Mouse (Mus musculus) intestine, postnatal 0 days (tissue): ENCODE results near the gene Gars. TPM values are rescaled to one million over a fixed set of nuclear protein-coding genes. Genes with fewer than 3 reads are reported as not detected.
A peak's percentile ranks its signal among the peaks of the same experiment; 100 is the strongest.

Experiments
- ATAC-seq: fragments of 200-750 bp; cut with Nextera tagmentation; 2 replicates; pipeline ENCODE4 v1.8.0; 2017; ENCODE audit warnings: mild to moderate bottlenecking, moderate TSS enrichment, moderate library complexity
- H3K27ac ChIP-seq: fragments of 300-500 bp; sonication (generic); 2 replicates; pipeline ENCODE4 v1.5.1; 2014; ENCODE audit warnings: mild to moderate bottlenecking, low read depth, low read length, moderate library complexity
- H3K27me3 ChIP-seq: fragments of 300-500 bp; sonication (generic); replicated peaks from 2 replicates; pipeline ENCODE4 v1.6.1; 2014; ENCODE audit warnings: low read length, mixed read lengths; ENCODE audit not compliant: control insufficient read depth, insufficient read depth
- H3K36me3 ChIP-seq: fragments of 300-500 bp; sonication (generic); 2 replicates; pipeline ENCODE4 v1.6.1; 2014; ENCODE audit warnings: mild to moderate bottlenecking, moderate library complexity; ENCODE audit not compliant: control insufficient read depth, insufficient read depth
- H3K4me1 ChIP-seq: fragments of 300-500 bp; sonication (generic); replicated peaks from 2 replicates; pipeline ENCODE4 v1.6.1; 2014; ENCODE audit warnings: antibody characterized with exemption, low read length, mixed read lengths; ENCODE audit not compliant: control insufficient read depth, insufficient read depth
- H3K4me2 ChIP-seq: fragments of 300-500 bp; sonication (generic); replicated peaks from 2 replicates; pipeline ENCODE4 v1.6.1; 2014; ENCODE audit warnings: low read depth, mild to moderate bottlenecking, moderate library complexity
- H3K4me3 ChIP-seq: fragments of 300-500 bp; sonication (generic); 2 replicates; pipeline ENCODE4 v1.5.1; 2014; ENCODE audit warnings: low read depth, low read length
- H3K9ac ChIP-seq: fragments of 300-500 bp; sonication (generic); 2 replicates; pipeline ENCODE4 v1.6.1; 2014; ENCODE audit warnings: mild to moderate bottlenecking, low read depth, low read length
- H3K9me3 ChIP-seq: fragments of 300-500 bp; sonication (generic); 2 replicates; pipeline ENCODE4 v1.6.1; 2016; ENCODE audit warnings: mixed run types; ENCODE audit not compliant: control insufficient read depth
- CTCF ChIP-seq: sonication (generic); IDR thresholded peaks from 2 replicates; pipeline ENCODE4 v1.5.1; 2016; ENCODE audit warnings: low read depth, mild to moderate bottlenecking, control low read depth, antibody characterized with exemption, moderate library complexity
- WGBS: fragments of 180-500 bp; shearing (Covaris S2); extraction: QIAGEN DNeasy Blood & Tissue Kit; methylation state at CpG from one replicate; pipeline ENCODE4 v1.1.7; 2014; 5-methylcytosine and 5-hydroxymethylcytosine counted together
- polyA plus RNA-seq: library from polyadenylated mRNA; unstranded; fragments of >200 nt; fragmentation: Nextera tagmentation; extraction: Ambion mirVana; gene quantifications from 2 replicates; pipeline ENCODE4 v1.2.1, GENCODE M21; 2015

The Gars gene
- 66.8 and 67.7 TPM in 2 replicates for polyA plus RNA-seq

- Histone ChIP-seq H3K9me3 (no peaks in the 10 kb centered on the region), H3K4me1 (0 out of 2 replicates have a peak, but pooled peaks cover 3% of the 10 kb centered on the region)
- ATAC-seq = peak; percentile 95
These were observed at the start of gene Gars for GRCm38 (mm10) chr6:55037799-55038670. Gene Gars (plus strand): TSS chr6:55038007.

DNA sequence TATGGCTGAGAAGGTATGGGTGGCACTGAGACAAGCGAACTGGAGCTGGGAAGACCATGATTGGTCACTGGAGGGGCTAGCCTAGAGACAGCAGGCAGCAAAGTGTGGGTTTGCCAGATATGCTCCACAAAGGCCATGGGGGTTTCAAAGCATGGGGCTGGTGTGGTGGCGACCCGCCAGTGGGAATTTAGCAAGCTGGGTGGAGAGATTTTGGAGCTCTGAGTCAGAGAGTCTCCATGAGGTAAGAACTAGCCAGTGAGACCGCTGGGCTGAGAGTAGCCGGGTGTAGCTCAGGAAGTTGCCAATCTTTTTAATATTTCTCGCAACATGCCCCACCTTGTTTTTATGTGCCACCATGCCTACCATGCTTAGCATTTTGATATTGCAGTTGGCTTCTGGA, 49.7 kb upstream of the Gars start:
- ATAC-seq = no peak
- Histone ChIP-seq H3K9me3 (no peaks in the 10 kb centered on the region), H3K4me1 (0 out of 2 replicates have a peak, but pooled peaks cover 4% of the 10 kb centered on the region), H3K27ac (no peak overlapping the region), H3K9ac (no peak overlapping the region), H3K27me3 (no peaks in the 10 kb centered on the region), H3K4me2 (no peak overlapping the region), H3K4me3 (no peak overlapping the region), H3K36me3 (no peaks in the 10 kb centered on the region)
- WGBS = 94% methylated on average over 6 of the region's 6 CpGs
- TF ChIP-seq CTCF = no peak

More at GRCm38 (mm10) chr6:55037799-55038670, at the start of gene Gars:
- H3K4me3 ChIP-seq = peak within 1 kb of the TSS; percentile 96
- H3K9ac ChIP-seq = peak within 1 kb of the TSS; percentile 93
- H3K4me2 ChIP-seq = peak within 1 kb of the TSS; percentile 91
- under 1% methylated on average over 87 of the region's 87 CpGs for WGBS
- no peaks in the 10 kb centered on the region for H3K36me3 ChIP-seq
- peak; percentile 49 for TF ChIP-seq CTCF
- peak within 1 kb of the TSS; percentile 92 for H3K27ac ChIP-seq
- H3K27me3 ChIP-seq = no peaks in the 10 kb centered on the region

GRCm38 (mm10) chr6:54991189-54991588, 46.6 kb upstream of the Gars start:
- TF ChIP-seq CTCF = no peak
- 46% methylated on average over 2 of the region's 2 CpGs for WGBS
- no peaks in the 10 kb centered on the region for H3K36me3 ChIP-seq
- H3K27me3 ChIP-seq = no peaks in the 10 kb centered on the region
- no peak overlapping the region for H3K4me3 ChIP-seq
- H3K9me3 ChIP-seq = no peaks in the 10 kb centered on the region
- H3K27ac ChIP-seq = no peak overlapping the region
- H3K9ac ChIP-seq = no peak overlapping the region
- no peak overlapping the region for H3K4me2 ChIP-seq
- no peak for ATAC-seq
- 0 out of 2 replicates have a peak, but pooled peaks cover 4% of the 10 kb centered on the region for H3K4me1 ChIP-seq

DNA sequence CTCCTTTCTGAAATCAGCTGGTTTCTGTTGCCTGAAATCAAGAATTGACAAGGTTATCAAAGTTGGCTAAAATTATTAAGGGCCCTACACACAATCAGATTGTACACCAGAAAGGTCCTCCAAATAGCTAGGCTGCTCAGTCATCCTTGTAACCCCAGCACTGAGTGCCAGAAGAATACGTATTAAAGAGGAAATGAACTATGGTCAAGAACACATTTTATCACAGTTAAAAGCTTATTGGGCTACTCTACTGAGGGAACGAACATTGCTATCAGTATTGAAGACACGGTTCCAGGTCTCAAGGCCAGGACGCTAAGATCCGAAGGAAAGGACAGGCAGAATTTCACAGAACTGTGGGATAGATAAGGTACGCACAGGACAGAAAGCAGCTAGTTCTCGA, 45.7 kb upstream of the Gars start:
- Histone ChIP-seq H3K4me3 (peak overlapping the region; percentile 48), H3K27ac (no peak overlapping the region), H3K4me1 (0 out of 2 replicates have a peak, but pooled peaks cover 4% of the 10 kb centered on the region), H3K9me3 (no peaks in the 10 kb centered on the region), H3K36me3 (no peaks in the 10 kb centered on the region), H3K27me3 (no peaks in the 10 kb centered on the region), H3K4me2 (peak overlapping the region; percentile 84), H3K9ac (peak overlapping the region; percentile 34; the same call in 1 of the 2 replicates)
- no peak for TF ChIP-seq CTCF
- 2% methylated on average over 7 of the region's 7 CpGs for whole genome bisulfite sequencing
- no peak for ATAC-seq

DNA sequence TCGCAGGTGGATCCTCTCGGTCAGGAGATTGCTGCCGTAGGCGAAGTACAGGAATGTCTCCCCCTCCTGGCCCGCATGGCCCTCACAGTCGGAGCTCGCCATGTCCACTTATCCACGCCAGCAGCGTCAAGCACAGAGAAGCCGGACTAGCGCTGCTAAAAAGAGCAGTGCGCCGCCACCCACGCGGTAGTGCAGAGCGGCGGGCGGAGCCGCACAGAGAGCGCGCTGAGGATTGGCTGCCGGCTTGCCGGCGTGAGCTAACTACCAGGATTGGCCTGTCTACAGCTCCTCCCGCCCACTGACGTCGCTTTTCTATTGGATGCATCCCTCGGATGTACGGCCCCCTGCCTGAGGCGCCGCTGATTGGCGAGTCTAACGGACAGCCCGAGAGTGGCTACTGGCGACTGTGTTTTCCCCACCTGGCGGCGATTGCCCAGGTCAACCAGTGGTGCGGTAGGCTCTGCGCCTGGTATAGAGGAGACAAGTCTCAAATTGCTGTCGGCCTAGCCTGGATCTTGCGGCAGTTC, 45.0 kb upstream of the Gars start, which contains the start of gene Ggct:
Gene Ggct (minus strand): TSS at position 217 of the 527 bp plus-strand sequence.
- Histone ChIP-seq H3K4me2 (peak within 1 kb of the TSS; percentile 84), H3K9me3 (no peaks in the 10 kb centered on the region), H3K9ac (peak within 1 kb of the TSS; percentile 34), H3K27ac (no peak within 1 kb of the TSS; the same call in 1 of the 2 replicates), H3K4me1 (0 out of 2 replicates have a peak, but pooled peaks cover 4% of the 10 kb centered on the region), H3K4me3 (peak within 1 kb of the TSS; percentile 48), H3K27me3 (no peaks in the 10 kb centered on the region), H3K36me3 (no peaks in the 10 kb centered on the region)
- WGBS = under 1% methylated on average over 41 of the region's 41 CpGs
- TF ChIP-seq CTCF = peak; percentile 80
- ATAC-seq = peak; percentile 100

DNA sequence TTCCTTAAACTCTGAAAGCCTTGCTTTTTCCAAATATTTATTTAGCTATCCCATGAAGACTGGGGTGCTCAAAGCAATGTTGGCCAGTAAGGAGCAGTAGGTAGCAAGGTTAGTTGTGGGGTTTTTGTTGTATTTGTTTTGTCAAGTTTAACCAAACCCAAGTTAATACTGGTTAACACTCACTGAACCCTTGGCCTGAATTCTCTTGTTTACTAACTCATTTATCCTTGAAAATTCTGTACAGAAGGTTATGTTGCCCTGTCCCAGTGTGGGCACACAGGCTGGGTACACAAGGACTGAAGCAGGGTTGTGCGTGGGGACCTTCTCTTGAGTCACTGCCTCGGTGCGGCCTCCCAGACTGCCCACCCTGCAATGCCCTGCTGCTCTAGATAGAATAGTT, 41.4 kb upstream of the Gars start:
- H3K4me2 ChIP-seq = no peak overlapping the region
- no peak overlapping the region for H3K9ac ChIP-seq
- H3K27me3 ChIP-seq = no peaks in the 10 kb centered on the region
- 0 out of 2 replicates have a peak, but pooled peaks cover 4% of the 10 kb centered on the region for H3K4me1 ChIP-seq
- H3K9me3 ChIP-seq = no peaks in the 10 kb centered on the region
- no peaks in the 10 kb centered on the region for H3K36me3 ChIP-seq
- no peak for TF ChIP-seq CTCF
- ATAC-seq = no peak
- WGBS = 83% methylated on average over 3 of the region's 3 CpGs
- H3K4me3 ChIP-seq = no peak overlapping the region
- no peak overlapping the region for H3K27ac ChIP-seq
